Mouse (Mus musculus): Measurements from ENCODE around the gene Fbxw22. TPM values are rescaled to one million over a fixed set of nuclear protein-coding genes. Genes with fewer than 3 reads are reported as not detected.
"Not testable (repeated sequence)": the region's sequence is repeated elsewhere in the genome, so short reads cannot be mapped to it uniquely, and the experiment has no call there.

Gene Fbxw22
- not detected in 2 replicates for polyA plus RNA-seq (2015; fragmentation: Nextera tagmentation; extraction: Ambion mirVana)

DNA sequence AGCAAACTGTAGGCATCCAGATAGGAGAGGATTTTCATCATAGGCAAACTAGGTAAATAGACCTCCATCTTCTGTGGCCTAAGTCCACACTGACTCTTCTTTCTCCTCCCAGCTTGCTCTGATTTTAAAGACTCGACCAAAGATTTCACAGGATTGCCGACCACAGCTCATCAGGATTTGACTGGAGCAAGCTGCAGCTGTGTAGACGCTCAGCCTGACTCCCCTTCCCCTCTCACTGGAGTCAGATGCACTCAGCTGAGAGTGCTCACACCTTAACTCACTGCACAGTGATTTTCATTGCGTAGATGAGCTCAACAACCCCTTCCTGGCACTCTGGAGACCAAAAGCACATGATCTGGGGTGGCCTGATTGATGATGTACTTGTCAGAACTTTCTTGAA is at the start of gene Fbxw22:
Gene Fbxw22 (minus strand): TSS at position 101 of the 400 bp plus-strand sequence.
- not testable (repeated sequence) for H3K4me2 ChIP-seq; H3K36me3 ChIP-seq; ATAC-seq (ENCODE audit: low read depth); H3K4me1 ChIP-seq (replicated peaks); H3K27me3 ChIP-seq; H3K27ac ChIP-seq (replicated peaks); H3K4me3 ChIP-seq; H3K9me3 ChIP-seq; H3K9ac ChIP-seq
- WGBS, result 71% methylated on average over 4 of the region's 4 CpGs

DNA sequence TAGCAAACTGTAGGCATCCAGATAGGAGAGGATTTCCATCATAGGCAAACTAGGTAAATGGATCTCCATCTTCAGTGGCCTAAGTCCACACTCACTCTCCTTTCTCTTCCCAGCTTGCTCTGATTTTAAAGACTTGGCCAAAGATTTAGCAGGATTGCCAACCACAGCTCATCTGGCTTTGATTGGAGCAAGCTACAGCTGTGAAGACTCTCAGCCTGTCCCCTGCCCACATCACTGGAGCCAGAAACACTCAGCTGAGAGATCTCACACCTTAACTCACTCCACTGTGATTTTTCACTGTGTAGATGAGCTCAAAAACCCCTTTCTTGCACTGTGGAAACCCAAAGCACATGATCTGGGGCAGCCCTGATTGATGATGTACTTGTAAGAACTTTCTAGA is 44.9 kb upstream of the Fbxw22 start, which contains the start of gene Fbxw16:
Gene Fbxw16 (minus strand): TSS at position 101 of the 400 bp plus-strand sequence.
- Histone ChIP-seq H3K4me1 (replicated peaks) (no peaks in the 10 kb centered on the region), H3K27me3 (no peaks in the 10 kb centered on the region), H3K4me3 (no peak within 1 kb of the TSS), H3K9me3 (no peaks in the 10 kb centered on the region), H3K36me3 (no peaks in the 10 kb centered on the region), H3K4me2 (no peak within 1 kb of the TSS), H3K9ac (no peak within 1 kb of the TSS), H3K27ac (replicated peaks) (no peak within 1 kb of the TSS)
- no peak for ATAC-seq (ENCODE audit: low read depth)

DNA sequence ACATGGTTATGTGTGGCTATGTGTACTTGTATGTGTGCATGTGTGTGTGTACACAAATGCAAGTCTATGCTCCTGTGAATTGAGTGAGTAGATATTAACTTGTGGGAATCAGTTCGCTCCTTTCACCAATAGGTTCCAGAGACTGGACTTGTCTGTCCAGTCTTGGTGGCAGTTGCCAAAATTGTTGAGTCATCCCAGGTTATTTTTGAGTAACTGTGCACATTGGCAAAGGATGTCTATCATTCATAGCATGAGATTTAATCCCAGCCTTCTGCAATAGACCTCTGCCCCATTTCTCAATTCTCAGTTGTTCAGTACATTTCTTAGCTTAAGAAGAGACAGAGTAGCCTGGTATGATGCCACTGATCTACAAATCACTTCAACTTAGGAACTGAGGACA is 28.9 kb upstream of the Fbxw22 start:
- no peak for ATAC-seq (ENCODE audit: low read depth)
- Histone ChIP-seq H3K4me2 (no peak overlapping the region), H3K36me3 (no peaks in the 10 kb centered on the region), H3K27ac (replicated peaks) (no peak overlapping the region), H3K4me1 (replicated peaks) (no peaks in the 10 kb centered on the region), H3K27me3 (no peaks in the 10 kb centered on the region), H3K9ac (no peak overlapping the region), H3K9me3 (no peaks in the 10 kb centered on the region), H3K4me3 (no peak overlapping the region)
- WGBS, result 94% methylated on average over 1 of the region's 1 CpGs

DNA sequence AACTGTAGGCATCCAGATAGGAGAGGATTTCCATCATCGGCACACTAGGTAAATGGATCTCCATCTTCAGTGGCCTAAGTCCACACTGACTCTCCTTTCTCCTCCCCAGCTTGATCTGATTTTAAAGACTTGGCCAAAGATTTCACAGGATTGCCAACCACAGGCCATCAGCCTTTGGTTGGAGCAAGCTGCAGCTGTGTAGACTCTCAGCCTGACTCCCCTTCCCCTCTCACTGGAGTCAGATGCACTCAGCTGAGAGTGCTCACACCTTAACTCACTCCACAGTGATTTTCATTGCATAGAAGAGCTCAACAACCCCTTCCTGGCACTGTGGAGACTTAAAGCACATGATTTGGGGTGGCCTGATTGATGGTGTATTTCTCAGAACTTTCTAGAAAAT is 64.5 kb downstream of the Fbxw22 start, which contains the start of gene Fbxw28:
Gene Fbxw28 (minus strand): TSS at position 101 of the 400 bp plus-strand sequence.
- H3K4me1 ChIP-seq (replicated peaks); H3K36me3 ChIP-seq; H3K27ac ChIP-seq (replicated peaks); ATAC-seq (ENCODE audit: low read depth); H3K4me2 ChIP-seq; H3K27me3 ChIP-seq; H3K4me3 ChIP-seq; H3K9me3 ChIP-seq; H3K9ac ChIP-seq: not testable (repeated sequence)
- WGBS, result 100% methylated on average over 1 of the region's 1 CpGs

Other genes starting within 250 kb of the Fbxw22 start
- not detected in 2 replicates for gene Fbxw21, start 242.3 kb downstream of the Fbxw22 start, polyA plus RNA-seq (2015; fragmentation: Nextera tagmentation; extraction: Ambion mirVana)
- 0.23 TPM in 1 of 2 replicates, not detected in the other for gene Fbxw13, start 208.3 kb downstream of the Fbxw22 start, polyA plus RNA-seq (2015; fragmentation: Nextera tagmentation; extraction: Ambion mirVana)
- gene Fbxw20, start 169.5 kb downstream of the Fbxw22 start, polyA plus RNA-seq (2015; fragmentation: Nextera tagmentation; extraction: Ambion mirVana), result not detected in 2 replicates
- gene Fbxw14, start 116.6 kb downstream of the Fbxw22 start, polyA plus RNA-seq (2015; fragmentation: Nextera tagmentation; extraction: Ambion mirVana), result not detected in 2 replicates
- not detected in 2 replicates for gene Fbxw28, start 64.6 kb downstream of the Fbxw22 start, polyA plus RNA-seq (2015; fragmentation: Nextera tagmentation; extraction: Ambion mirVana)
- not detected in 2 replicates for gene Fbxw16, start 44.8 kb upstream of the Fbxw22 start, polyA plus RNA-seq (2015; fragmentation: Nextera tagmentation; extraction: Ambion mirVana)
- gene Fbxw19, start 91.6 kb upstream of the Fbxw22 start, polyA plus RNA-seq (2015; fragmentation: Nextera tagmentation; extraction: Ambion mirVana), result not detected in 2 replicates
- gene Fbxw15, start 164.0 kb upstream of the Fbxw22 start, polyA plus RNA-seq (2015; fragmentation: Nextera tagmentation; extraction: Ambion mirVana), result not detected in 2 replicates
- gene Fbxw24, start 221.8 kb upstream of the Fbxw22 start, polyA plus RNA-seq (2015; fragmentation: Nextera tagmentation; extraction: Ambion mirVana), result not detected in 2 replicates

All from neural tube, embryonic 13.5 days (tissue).